Mouse (Mus musculus) myocyte (in vitro differentiated cells): ENCODE results near the gene Suv39h2. TPM values are rescaled to one million over a fixed set of nuclear protein-coding genes. Genes with fewer than 3 reads are reported as not detected.

Source experiments
- H3K27me3 ChIP-seq: one replicate; pipeline ENCODE4 v1.6.1; 2011; ENCODE audit not compliant: control insufficient read depth, insufficient read depth, insufficient read length
- H3K36me3 ChIP-seq: one replicate; pipeline ENCODE4 v1.6.1; 2011; ENCODE audit not compliant: control insufficient read depth, insufficient read depth
- H3K4me2 ChIP-seq: one replicate; pipeline ENCODE4 v1.6.1; 2011; ENCODE audit warnings: low read depth, control low read depth
- H3K4me3 ChIP-seq: one replicate; pipeline ENCODE4 v1.5.1; 2011; ENCODE audit warnings: mild to moderate bottlenecking, control low read depth, moderate library complexity
- H3K79me2 ChIP-seq: one replicate; pipeline ENCODE4 v1.6.1; 2011; ENCODE audit not compliant: control insufficient read depth, insufficient read depth
- H3ac ChIP-seq: one replicate; pipeline ENCODE4 v1.6.1; 2011; ENCODE audit not compliant: control insufficient read depth, insufficient read length
- CEBPB ChIP-seq: IDR thresholded peaks from 2 replicates; pipeline ENCODE4 v1.6.1; 2011; ENCODE audit warnings: mild to moderate bottlenecking, moderate library complexity; ENCODE audit not compliant: poor library complexity, insufficient read depth, severe bottlenecking
- E2F4 ChIP-seq: IDR thresholded peaks from one replicate; pipeline ENCODE4 v1.6.1; 2011; ENCODE audit warnings: mild to moderate bottlenecking, control low read depth, moderate library complexity; ENCODE audit not compliant: insufficient read depth
- MAX ChIP-seq: IDR thresholded peaks from one replicate; pipeline ENCODE4 v1.6.1; 2011; ENCODE audit warnings: low read depth, mild to moderate bottlenecking, control low read depth
- MYOD1 ChIP-seq, 3 experiments: IDR thresholded peaks; one replicate each; pipeline ENCODE4 v1.6.1; 2011; ENCODE audit warnings: control low read depth in 2 of 3, low read depth in 2 of 3, mild to moderate bottlenecking in 2 of 3, moderate library complexity in 1 of 3; ENCODE audit not compliant: insufficient read length in 2 of 3, control insufficient read depth in 1 of 3
- MYOG ChIP-seq, 3 experiments: IDR thresholded peaks; one replicate each; pipeline ENCODE4 v1.6.1; 2011; ENCODE audit warnings: control low read depth in 2 of 3, low read depth in 2 of 3, mild to moderate bottlenecking in 2 of 3; ENCODE audit not compliant: insufficient read length in 2 of 3, control insufficient read depth in 1 of 3, insufficient read depth in 1 of 3
- POLR2A ChIP-seq: IDR thresholded peaks from one replicate; pipeline ENCODE4 v1.6.1; 2011; ENCODE audit warnings: low read depth, mild to moderate bottlenecking, control low read depth, moderate library complexity; ENCODE audit not compliant: insufficient read length
- POLR2AphosphoS2 ChIP-seq: IDR thresholded peaks from one replicate; pipeline ENCODE4 v1.6.1; 2011; ENCODE audit warnings: low read depth, control low read depth; ENCODE audit not compliant: insufficient read length
- REST ChIP-seq: IDR thresholded peaks from one replicate; pipeline ENCODE4 v1.6.1; 2011; ENCODE audit warnings: mild to moderate bottlenecking, control low read depth, moderate library complexity; ENCODE audit not compliant: insufficient read depth, insufficient read length
- SRF ChIP-seq: IDR thresholded peaks from one replicate; pipeline ENCODE4 v1.6.1; 2011; ENCODE audit warnings: low read depth; ENCODE audit not compliant: control insufficient read depth, insufficient read length
- TCF12 ChIP-seq: IDR thresholded peaks from one replicate; pipeline ENCODE4 v1.6.1; 2011; ENCODE audit warnings: mild to moderate bottlenecking, control low read depth; ENCODE audit not compliant: poor library complexity, insufficient read depth, severe bottlenecking
- TCF3 ChIP-seq: IDR thresholded peaks from one replicate; pipeline ENCODE4 v1.6.1; 2011; ENCODE audit warnings: low read depth, control low read depth; ENCODE audit not compliant: insufficient read length
- USF1 ChIP-seq: IDR thresholded peaks from one replicate; pipeline ENCODE4 v1.6.1; 2011; ENCODE audit warnings: low read depth, mild to moderate bottlenecking, control low read depth, moderate library complexity
- polyA plus RNA-seq: library from polyadenylated mRNA; unstranded; fragments of >200 nt; fragmentation: generic; extraction: Trizol; gene quantifications from one replicate; pipeline ENCODE4 v1.2.1, GENCODE M21; 2012; ENCODE audit warnings: missing spikeins

Suv39h2 gene
- polyA plus RNA-seq = 1.3 TPM

- Histone ChIP-seq H3K36me3 (peaks cover under 1% of the 10 kb centered on the region), H3K79me2 (peaks cover 33% of the 10 kb centered on the region), H3K4me2 (peak within 1 kb of the TSS; percentile 79), H3ac (peak within 1 kb of the TSS; percentile 49), H3K27me3 (no peaks in the 10 kb centered on the region), H3K4me3 (peak within 1 kb of the TSS; percentile 44)
- TF ChIP-seq TCF12 (no peak), USF1 (no peak), E2F4 (peak; percentile 79), POLR2AphosphoS2 (peak; percentile 66), POLR2A (peak; percentile 76)
Observed at GRCm38 (mm10) chr2:3474861-3475283, at the start of gene Suv39h2. Suv39h2 (minus strand) TSS chr2:3475031.

GRCm38 (mm10) chr2:3522558-3522957, 47.7 kb upstream of the Suv39h2 start:
- no peak overlapping the region for H3K4me3 ChIP-seq
- no peak for TF ChIP-seq SRF
- no peak for TF ChIP-seq E2F4
- no peak for TF ChIP-seq USF1
- TF ChIP-seq POLR2AphosphoS2 = no peak
- no peak for TF ChIP-seq MAX
- no peak for TF ChIP-seq MYOD1 (IDR thresholded peaks at IDR 0.05; ENCODE audit: control insufficient read depth in 1 of 3, insufficient read length in 2 of 3, low read depth in 2 of 3)
- TF ChIP-seq TCF12 = no peak
- TF ChIP-seq REST = no peak
- TF ChIP-seq TCF3 = no peak
- TF ChIP-seq POLR2A = no peak
- no peak for TF ChIP-seq MYOG (IDR thresholded peaks at IDR 0.05; ENCODE audit: control insufficient read depth in 1 of 3, insufficient read depth in 1 of 3, insufficient read length in 2 of 3, low read depth in 2 of 3)
- TF ChIP-seq CEBPB = no peak
- H3ac ChIP-seq = no peak overlapping the region
- H3K36me3 ChIP-seq = no peaks in the 10 kb centered on the region
- H3K27me3 ChIP-seq = no peaks in the 10 kb centered on the region
- no peaks in the 10 kb centered on the region for H3K79me2 ChIP-seq
- H3K4me2 ChIP-seq = no peak overlapping the region

DNA sequence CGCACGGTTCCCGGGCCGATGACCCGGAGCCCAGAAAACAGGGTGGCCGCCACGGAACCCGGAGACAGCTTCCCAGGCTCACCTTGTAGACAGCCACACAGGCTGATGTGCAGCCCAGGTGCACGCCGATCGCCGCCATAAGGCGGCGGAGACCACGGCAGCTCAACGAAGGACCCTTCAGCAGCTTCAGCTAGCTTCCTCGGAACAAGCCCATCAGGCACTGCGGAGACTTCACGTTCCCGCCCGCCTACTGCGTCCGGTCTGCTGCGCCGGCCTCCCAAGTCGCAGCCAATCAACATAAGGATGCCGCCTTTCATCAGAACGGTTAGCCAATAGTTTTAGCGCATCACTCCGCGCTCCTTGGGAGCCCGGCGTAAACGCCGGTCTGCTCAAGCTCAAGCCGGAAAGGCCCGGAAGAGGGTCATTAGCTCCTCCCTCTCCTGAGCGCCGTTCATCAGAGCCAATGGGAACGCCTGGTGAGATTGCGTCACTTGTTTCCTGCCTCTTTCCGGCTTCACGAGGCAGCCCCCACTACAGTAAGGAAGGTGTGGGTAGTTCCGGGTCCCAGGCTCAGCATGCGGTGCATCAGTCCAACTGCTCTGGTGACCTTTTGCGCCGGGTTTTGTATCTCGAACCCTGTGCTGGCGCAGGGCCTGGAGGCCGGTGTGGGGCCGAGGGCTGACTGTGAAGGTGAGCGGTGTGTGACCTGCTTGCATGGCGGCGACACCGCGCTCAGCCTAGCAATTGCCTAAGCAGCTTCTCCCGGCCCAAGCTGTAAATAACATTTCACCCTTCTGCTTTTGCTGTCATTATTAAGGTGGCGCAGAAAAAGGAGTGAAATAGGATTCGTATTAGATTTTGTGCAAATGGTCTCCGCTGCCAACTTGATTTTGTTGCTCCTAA, 38.0 kb upstream of the Suv39h2 start, which contains the start of the genes Gm45902, Hspa14 and Cdnf:
Gene Gm45902, minus strand, starts transcription at position 239 of the 903 bp plus-strand sequence.
Gene Hspa14, minus strand, starts transcription at position 263 of the 903 bp plus-strand sequence.
Gene Cdnf, plus strand, starts transcription at position 479 of the 903 bp plus-strand sequence.
- peak; percentile 67 for TF ChIP-seq POLR2A
- peak; percentile 89 for TF ChIP-seq POLR2AphosphoS2
- peak; percentile 75 for TF ChIP-seq E2F4
- TF ChIP-seq CEBPB = peak; percentile 70
- no peak for TF ChIP-seq TCF3
- TF ChIP-seq MAX = no peak
- Histone ChIP-seq H3K79me2 (peaks cover 24% of the 10 kb centered on the region), H3K36me3 (peaks cover 26% of the 10 kb centered on the region), H3K4me2 (peak within 1 kb of the TSS; percentile 84), H3ac (peak within 1 kb of the TSS; percentile 80), H3K4me3 (peak within 1 kb of the TSS; percentile 80), H3K27me3 (no peaks in the 10 kb centered on the region)

GRCm38 (mm10) chr2:3512076-3512475, 37.2 kb upstream of the Suv39h2 start:
- Histone ChIP-seq H3K36me3 (peaks cover 26% of the 10 kb centered on the region), H3K27me3 (no peaks in the 10 kb centered on the region), H3K79me2 (peaks cover 24% of the 10 kb centered on the region), H3K4me2 (peak overlapping the region; percentile 83), H3ac (peak overlapping the region; percentile 80), H3K4me3 (peak overlapping the region; percentile 80)
- no peak for TF ChIP-seq TCF3
- TF ChIP-seq CEBPB = no peak
- TF ChIP-seq MAX = no peak
- TF ChIP-seq E2F4 = no peak
- TF ChIP-seq MYOG (IDR thresholded peaks at IDR 0.05; ENCODE audit: control insufficient read depth in 1 of 3, insufficient read depth in 1 of 3, insufficient read length in 2 of 3, low read depth in 2 of 3) = no peak
- TF ChIP-seq POLR2A = no peak
- no peak for TF ChIP-seq USF1
- TF ChIP-seq SRF = no peak
- no peak for TF ChIP-seq MYOD1 (IDR thresholded peaks at IDR 0.05; ENCODE audit: control insufficient read depth in 1 of 3, insufficient read length in 2 of 3, low read depth in 2 of 3)
- no peak for TF ChIP-seq REST
- TF ChIP-seq TCF12 = no peak

DNA sequence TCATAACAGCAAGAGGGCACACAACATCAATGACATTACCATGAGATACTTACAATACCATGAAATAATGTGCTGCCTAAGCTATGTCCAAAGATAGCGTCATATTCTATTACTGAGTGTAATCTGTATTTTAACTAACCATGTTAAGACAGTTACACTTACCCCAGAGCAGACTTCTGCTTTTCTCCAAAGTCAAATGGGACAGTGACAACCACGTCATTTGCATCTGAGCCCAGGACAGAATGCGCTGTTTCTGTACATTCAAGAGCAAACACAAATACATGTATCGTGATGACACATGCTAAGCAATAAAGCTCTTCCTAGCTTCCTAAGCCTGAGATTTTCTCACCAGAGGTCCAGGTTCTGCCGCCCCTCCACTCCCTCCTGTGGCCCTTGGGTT, 26.1 kb upstream of the Suv39h2 start:
- Histone ChIP-seq H3K4me2 (no peak overlapping the region), H3K4me3 (no peak overlapping the region), H3K36me3 (peaks cover 32% of the 10 kb centered on the region), H3K79me2 (no peaks in the 10 kb centered on the region), H3ac (no peak overlapping the region), H3K27me3 (no peaks in the 10 kb centered on the region)
- TF ChIP-seq MYOD1 (IDR thresholded peaks at IDR 0.05; ENCODE audit: control insufficient read depth in 1 of 3, insufficient read length in 2 of 3, low read depth in 2 of 3) = no peak
- TF ChIP-seq POLR2A = no peak
- TF ChIP-seq MAX = no peak
- no peak for TF ChIP-seq USF1
- no peak for TF ChIP-seq POLR2AphosphoS2
- TF ChIP-seq REST = no peak
- no peak for TF ChIP-seq SRF
- TF ChIP-seq MYOG (IDR thresholded peaks at IDR 0.05; ENCODE audit: control insufficient read depth in 1 of 3, insufficient read depth in 1 of 3, insufficient read length in 2 of 3, low read depth in 2 of 3) = no peak
- TF ChIP-seq TCF12 = no peak
- TF ChIP-seq E2F4 = no peak
- TF ChIP-seq TCF3 = no peak
- TF ChIP-seq CEBPB = no peak
